Mouse (Mus musculus) heart, adult 11 months (tissue): ENCODE measurements around the gene Lmf1.

Experiments
- DNase-seq: peaks from one replicate; pipeline ENCODE4 v3.0.0; 2022

The Lmf1 gene

GRCm38 (mm10) chr17:25578920-25579319 is at the start of gene Lmf1:
Gene Lmf1 (plus strand): TSS chr17:25579085.
- DNase-seq, result peak; percentile 100

DNA sequence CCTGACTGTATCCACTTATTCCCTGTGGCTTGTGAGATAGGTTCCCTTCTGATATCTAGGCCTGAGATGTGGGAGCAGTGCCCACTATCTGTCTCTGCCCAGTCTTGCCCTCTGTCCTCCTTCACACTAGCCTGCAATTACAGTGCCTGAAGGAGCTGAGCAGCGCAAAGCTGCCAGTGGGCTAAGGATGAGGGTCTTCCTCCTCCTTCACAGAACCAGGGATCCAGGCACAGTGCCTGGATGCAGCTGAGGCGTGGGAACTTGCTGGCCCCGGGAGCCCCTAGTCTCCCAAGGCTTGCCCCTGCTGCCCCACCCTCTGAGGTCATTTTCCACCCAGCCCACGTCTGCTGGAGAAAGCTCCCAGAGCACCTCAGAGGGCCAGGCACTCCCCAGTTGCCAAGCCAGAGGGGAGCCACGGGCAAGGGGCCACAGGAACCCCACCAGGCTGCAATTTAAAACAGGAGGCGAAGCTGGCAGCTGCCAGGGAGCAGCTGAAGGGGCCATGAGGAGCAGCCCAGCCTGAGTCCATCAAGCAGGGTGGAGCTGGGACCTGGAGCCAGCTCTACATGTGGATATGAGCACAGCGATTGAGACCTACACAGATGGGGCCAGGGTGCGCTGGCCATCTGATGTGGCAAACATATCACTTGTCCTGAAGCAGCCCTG is 48.4 kb upstream of the Lmf1 start:
- peak; percentile 92 for DNase-seq

DNA sequence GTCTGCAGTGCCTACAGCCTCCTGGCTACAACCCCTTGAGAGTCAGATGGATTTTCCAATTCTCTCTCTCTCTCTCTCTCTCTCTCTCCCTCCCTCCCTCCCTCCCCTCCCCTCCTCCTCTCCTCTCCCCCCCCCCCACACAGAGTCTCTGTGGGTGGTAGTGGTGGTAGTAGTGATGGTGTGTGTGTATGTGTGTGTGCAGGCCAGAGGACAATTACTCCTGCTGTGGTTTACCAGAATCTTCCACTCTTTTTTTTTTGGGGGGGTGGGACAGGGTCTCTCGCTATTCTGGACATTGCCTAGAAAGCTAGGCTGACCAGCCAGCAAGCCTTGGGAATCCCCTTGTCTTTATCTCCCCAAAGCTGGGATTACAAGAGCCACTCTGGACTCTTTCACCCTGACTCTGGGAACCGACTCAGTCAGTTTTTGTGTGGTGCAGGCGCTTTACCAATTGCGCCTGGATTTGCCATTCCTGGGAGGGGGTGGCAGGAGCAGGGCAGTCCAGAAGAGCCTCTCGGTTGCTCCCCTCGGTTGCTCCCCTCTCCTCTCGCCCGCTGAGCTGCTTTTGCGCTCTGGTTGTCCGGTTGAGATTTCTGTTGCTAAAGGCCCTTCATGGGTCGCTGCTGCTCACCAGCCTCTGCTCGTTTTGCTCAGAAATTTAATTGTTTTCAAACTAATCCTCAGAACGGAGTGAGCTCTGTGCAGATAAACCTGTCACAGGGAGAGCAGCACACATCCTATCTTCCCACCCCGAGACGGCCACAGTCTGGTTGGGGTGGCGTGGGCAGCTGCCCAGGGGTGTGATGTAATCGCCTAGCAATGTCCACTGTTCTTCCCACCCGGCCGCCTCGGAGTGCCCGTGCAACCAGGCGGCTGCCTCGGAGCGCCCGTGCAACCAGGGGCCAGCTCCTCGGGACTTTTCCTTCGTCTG is 39.7 kb upstream of the Lmf1 start:
- peak; percentile 96 for DNase-seq

- DNase-seq, result no peak
These were observed 38.2 kb upstream of the Lmf1 start for GRCm38 (mm10) chr17:25540731-25541130.

- no peak for DNase-seq
These were observed 37.1 kb upstream of the Lmf1 start for GRCm38 (mm10) chr17:25541768-25542167.

DNA sequence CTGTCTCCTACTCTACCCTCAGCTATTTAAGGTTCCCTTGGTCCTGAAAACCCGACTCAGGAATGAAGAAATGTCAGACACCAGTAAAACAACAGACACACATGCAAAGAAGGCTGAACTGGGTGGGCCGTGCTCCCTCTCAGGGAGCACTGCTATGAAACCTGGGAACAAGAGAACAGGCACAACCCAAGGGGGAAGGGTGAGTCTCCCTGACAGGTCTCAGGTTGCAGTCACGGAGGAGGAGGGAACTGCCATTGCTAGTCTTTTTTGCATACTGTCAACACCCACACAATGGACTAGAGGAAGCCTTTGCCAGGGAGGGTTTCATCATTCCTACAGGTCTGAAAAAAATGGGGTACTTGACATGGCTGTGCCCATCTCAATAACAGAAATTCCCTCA is 31.9 kb upstream of the Lmf1 start:
- no peak for DNase-seq

DNA sequence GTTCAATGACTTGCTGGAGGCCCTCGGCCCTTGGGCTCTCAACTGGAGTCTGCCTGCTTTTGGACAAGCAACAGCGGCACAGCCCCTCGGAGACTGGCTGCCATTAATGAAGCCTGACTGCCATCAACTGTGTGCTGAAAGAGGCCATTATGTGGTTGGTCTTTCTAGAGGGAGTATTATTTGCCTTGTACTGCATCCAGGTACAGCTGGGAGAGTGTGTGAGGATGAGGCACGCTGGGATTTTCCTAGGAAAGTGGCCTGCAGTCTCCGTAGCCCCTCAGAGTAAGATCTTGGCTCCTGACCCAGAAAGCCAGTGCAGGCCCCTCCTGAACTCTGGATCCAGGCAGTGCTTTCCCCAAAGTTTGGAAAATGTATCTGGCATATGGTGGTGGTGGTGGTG is 28.9 kb upstream of the Lmf1 start:
- no peak for DNase-seq

GRCm38 (mm10) chr17:25551313-25551712 is 27.6 kb upstream of the Lmf1 start:
- no peak for DNase-seq

DNA sequence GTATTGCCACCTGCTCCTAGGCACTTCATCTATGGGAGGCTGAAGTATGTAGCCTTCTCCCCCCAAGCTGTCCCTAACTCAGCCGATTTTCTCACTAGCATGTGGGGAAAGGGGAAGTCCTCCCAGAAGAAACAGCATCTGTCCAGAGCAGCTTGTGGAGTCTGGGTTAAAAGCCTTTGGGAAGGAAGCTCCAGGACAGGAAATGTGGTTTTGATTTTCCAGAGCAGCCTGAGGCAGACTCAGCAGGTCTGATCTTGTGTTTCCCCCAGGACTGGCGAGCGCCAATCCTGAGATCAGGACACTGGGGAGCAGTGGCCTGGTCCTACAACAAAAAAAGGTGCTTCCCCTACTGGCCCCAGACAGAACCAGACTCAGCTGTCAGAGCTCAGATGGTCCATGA is 23.7 kb upstream of the Lmf1 start:
- DNase-seq, result no peak

DNA sequence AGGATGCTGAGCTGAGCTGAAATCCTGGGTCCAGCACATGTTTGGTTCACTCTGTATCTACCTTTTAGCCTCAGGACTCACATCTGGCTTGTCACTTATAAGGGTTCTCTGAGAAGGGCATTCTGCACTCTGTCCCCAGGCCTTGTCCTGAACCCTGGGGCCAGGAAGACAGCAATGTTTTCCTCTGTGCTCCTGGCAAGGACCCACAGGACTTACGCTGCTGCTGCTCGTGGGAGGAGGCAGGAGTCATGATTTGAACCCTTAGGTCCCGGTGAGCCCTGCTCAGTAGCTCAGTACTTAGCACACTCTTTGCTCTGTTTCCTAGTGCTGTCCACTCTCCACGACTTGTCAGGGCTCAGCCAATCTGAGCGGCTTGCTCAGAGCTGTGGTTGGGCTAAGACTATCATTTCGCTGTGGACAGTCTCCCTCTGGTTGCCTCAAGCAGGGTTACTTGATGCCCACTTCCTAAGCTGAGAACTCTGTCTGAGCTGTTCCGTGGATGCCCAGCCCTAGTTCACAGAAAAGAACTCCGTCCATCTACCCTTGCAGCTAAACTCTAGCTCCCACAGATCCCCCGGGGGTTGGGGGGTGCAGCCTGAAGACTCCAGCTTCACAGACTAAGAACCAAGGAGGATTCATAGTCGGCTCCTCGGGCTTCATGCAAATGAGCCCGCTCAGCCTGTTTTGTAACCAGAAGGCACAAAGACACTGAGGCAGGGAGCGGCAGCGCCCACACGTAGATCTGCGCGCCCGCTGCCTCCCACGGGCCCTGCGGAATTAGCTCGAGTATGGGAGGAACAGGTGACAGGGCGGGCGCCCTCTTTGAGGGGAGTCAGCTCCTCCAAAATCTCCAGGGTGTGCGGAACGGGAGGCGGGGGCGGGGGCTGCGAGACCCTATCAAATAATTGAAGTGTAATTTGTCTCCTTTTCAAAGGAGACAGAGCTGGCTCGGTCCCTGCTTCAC is 22.9 kb upstream of the Lmf1 start:
- no peak for DNase-seq

DNA sequence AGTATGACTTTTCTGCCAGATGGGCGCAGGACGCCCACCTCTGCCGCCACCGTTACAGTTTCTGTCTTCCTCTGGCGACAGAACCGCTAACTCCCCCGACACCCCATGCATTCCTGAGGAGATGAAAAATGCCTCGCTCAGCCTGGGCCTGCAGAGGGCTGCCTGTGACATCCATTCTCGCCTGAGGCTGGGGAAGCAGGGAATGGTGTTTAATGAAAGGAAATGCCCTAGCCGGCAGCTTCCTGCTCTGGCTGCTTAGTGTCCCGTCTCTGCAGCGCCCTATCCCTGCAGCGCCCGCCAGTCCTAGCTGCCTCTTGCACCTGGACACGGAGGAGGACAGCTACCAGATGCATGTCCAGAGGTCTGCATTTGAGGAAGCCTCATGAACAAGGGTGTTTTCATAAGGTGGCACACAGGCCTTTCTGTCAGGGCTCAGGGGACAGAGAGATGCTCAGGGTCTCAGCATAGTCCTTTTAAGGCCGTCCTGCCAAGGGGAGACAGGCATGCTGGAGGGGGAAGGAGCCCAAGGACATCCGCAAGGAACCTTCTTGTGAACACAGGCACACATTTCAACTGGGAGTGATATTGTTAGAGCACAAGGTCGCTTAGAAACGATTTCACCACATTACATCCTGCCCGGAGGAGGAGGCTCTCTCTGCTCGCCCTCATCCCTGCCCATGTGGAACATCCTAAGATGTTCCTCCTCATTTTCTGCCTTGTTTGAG is 22.1 kb upstream of the Lmf1 start:
- DNase-seq, result no peak

- DNase-seq, result no peak
These were observed 19.3 kb upstream of the Lmf1 start for GRCm38 (mm10) chr17:25559634-25560033.

DNA sequence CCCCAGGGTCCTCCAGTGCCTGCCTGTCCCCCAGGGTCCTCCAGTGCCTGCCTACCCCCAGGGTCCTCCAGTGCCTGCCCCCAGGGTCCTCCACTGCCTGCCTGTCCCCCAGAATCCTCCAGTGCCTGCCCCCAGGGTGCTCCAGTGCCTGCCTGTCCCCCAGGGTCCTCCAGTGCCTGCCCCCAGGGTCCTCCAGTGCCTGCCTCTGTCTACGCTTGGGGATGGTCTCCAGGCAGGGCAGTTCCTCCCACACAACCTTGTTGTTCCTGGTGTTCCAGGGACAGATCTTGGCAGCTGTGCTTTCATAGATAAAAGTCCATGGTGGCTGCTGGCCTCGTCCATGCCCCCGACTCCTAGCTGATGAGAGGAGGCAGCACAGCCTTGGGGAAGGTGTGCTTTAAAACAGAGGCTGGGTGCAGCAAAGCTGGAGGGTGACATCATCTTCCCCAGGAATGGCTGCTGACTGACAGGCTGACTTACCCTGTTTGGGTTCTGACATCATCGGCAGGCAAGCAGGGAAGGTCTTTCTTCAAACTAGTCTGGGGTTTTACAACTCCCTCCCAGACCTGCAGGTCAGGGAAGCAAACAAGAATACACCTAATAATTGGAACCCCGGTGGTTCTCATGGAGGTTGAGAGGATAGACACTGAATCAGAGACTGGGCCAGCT is 18.2 kb upstream of the Lmf1 start:
- no peak for DNase-seq

- no peak for DNase-seq
These were observed 17.5 kb upstream of the Lmf1 start for GRCm38 (mm10) chr17:25561223-25562028.

DNA sequence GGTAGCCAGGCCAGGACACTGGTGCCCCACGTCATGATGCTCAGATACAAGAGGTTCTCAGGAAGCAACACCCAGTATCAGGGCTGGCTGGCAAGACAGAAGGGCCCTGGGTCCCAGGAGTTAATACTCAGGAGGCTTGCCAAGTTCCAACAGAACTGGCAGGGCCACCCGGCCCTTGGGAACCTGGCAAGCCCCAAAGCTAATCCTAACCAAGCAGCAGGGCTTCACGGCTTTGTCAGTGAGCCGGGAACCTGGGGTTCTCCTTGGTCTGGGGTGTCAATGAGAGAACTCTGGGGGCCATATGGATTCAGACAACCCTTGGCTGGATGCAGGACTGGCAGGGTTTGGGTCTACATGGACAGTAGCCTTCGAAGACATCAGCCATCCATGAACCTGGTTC is 14.4 kb upstream of the Lmf1 start:
- DNase-seq, result no peak

- DNase-seq, result no peak
These were observed 13.6 kb upstream of the Lmf1 start for GRCm38 (mm10) chr17:25565244-25565643.

- no peak for DNase-seq
These were observed 12.9 kb upstream of the Lmf1 start for GRCm38 (mm10) chr17:25565860-25566600.

- no peak for DNase-seq
These were observed 11.6 kb upstream of the Lmf1 start for GRCm38 (mm10) chr17:25567261-25567660.

DNA sequence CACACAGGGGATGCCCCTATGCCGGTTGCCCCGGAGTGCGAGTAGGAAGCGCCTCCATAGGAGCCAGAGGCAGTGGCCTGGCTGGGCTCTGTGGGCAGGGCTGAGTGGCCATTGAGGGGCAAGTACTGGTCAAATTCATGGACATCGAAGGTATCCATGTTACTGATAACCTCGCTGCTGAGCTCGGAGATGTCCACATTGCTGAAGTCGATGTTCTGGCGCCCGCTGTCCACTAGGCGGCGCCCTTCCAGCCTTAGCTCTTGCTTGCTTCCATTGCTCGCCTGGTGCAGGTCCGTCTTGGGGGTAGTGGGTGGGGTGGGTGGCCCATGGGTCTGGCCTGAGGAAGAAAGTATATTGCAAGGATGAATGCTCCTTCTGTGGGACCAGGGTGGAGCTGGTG is 11.1 kb upstream of the Lmf1 start:
- DNase-seq, result peak; percentile 92

GRCm38 (mm10) chr17:25568206-25568605 is 10.7 kb upstream of the Lmf1 start:
- DNase-seq, result peak; percentile 90
